Mouse (Mus musculus): ENCODE data around the gene Atl2.

Gene Atl2

DNA sequence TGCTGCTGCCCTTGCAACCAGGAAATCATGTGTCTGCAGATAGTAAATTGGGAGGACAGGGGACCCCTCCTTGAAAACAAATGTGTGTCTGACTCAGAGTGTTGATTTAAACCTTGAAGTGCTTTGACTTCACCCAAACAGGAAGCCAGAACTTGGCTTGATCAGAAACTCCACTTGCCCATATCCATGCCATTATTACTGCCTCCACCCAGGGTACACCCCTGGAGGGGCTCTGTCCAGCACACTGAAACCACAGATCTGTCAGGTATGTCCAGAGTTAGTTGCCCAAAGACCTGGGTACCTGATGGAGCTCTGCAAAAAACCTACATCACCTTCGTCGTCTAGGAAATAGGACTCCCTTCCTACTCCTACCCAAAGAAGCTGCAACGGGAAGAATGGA is 77.0 kb downstream of the Atl2 start:
- DNase-seq (ENCODE audit: low read depth, low spot score) = no peak

- no peak for DNase-seq (ENCODE audit: low read depth, low spot score)
Observed at GRCm38 (mm10) chr17:79817995-79818394, 77.9 kb downstream of the Atl2 start.

DNA sequence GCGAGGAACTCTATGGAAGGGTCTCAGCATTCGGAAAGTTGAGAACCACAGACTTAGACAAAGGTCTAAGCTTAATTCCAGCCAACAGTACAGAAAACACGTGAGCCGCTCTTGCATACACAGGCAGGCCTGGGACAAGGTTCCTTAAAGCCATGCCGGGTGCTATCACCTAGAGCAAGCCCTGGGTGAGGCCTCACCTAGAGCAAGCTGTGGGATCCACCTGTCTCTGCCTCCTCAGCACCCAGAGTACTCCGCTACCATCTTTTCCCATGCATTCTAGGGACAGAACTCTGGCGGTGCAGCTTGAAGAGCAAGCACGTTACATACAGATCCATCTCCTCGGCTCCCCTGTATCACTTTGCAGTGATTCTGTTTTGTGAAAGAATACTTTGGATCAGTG is 78.4 kb downstream of the Atl2 start:
- DNase-seq (ENCODE audit: low read depth, low spot score) = no peak

GRCm38 (mm10) chr17:79816896-79817295 is 79.0 kb downstream of the Atl2 start:
- DNase-seq (ENCODE audit: low read depth, low spot score) = peak; percentile 16

DNA sequence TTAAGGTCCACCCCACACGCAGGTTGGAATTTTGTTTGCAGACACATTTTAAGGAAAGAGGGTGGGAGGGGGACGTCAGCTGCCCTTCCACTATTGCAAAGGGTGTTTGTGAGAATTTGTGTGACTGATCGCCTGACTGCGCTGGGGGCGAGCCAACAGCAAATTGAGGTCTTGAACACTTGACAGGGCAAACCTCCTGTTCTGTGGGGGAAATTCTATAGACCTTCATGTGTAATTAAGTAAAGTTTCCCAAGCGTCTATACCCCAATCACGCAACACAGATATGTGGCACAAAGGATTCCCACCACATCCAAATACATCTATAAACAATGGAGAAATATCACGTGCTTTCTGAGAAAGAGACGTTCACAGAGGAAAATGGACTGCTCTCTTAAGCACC is 85.5 kb downstream of the Atl2 start:
- no peak for DNase-seq (ENCODE audit: low read depth, low spot score)

DNA sequence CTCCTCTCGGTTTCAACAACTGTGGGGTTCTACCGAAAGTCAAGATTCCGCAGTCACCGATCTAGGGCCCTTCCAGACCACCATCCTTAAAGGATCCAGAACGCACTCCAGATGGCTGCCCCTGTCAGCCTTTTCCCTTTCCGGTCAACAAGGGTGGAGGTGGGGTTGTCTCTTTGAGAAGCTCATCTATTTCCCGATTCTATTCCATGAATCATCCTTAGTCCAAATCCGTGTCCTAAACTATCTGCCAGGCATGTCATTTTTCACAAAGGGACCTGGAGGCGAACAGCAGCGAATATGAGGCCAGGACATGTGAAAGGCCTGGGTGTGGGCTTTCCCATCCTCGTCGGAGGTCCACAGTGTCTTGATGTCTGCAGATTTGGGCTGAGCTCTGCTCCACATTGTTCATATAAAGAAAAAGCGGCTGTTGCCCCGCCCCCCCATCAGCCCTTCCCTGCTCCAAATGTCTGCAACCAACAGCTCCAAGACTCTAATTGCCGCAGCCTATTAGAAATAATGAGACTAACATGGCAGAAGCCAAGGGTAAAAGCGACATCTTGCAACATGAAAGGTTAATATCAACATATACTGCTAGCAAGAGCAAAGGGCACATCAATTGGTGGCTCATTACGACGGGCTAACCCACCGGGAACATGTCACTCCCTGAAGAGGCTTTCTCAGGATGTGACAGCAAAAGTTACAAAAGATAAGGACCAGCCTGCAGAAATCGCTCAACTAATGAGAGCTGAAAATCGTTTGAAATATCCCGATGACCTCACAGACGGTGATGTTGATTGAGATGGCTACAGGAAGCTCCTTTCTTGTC is 86.2 kb downstream of the Atl2 start:
- DNase-seq (ENCODE audit: low read depth, low spot score) = no peak

GRCm38 (mm10) chr17:79807237-79807930 is 88.5 kb downstream of the Atl2 start:
- DNase-seq (ENCODE audit: low read depth, low spot score) = no peak

DNA sequence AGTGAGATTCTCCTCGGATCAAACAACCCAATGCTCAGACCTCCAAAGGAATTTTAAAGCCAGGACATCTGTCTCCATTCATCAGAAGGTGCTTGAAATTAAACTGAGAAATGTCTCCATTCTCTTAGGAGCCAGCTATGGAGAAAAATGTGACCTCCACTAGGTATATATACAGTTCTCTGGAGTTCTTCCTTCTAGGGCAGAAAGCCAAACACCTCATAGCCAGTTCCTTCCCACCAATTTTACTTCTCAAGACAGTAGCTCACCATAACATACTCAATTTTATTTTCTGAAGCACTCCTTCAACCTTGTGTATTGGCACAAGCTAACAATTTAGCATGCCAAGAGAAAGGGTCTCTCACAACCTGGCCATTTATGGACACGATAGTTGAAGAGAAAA is 91.2 kb downstream of the Atl2 start:
- DNase-seq (ENCODE audit: low read depth, low spot score) = no peak

DNA sequence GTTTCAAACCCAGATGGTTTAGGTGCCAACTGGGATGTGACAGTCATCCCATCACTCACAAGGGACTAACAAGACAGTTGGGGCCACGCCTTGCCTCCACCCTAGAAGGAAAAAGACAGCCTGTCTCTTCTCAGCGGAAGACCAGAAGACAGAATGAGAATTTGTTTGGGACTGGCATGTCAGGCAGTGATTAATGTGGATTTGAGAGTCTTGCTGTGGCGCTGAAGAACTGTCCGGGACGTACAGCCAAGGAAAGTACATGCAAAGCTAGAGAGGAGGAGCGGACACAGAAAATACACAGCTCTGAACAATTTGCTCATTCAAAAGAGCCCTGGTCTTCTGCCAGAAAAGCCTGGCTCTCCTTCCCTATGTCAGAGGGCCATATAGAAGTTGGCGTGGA is 93.9 kb downstream of the Atl2 start:
- no peak for DNase-seq (ENCODE audit: low read depth, low spot score)

- no peak for DNase-seq (ENCODE audit: low read depth, low spot score)
Observed at GRCm38 (mm10) chr17:79798831-79799230, 97.1 kb downstream of the Atl2 start.

Measured in CD4-positive, CD25-positive, alpha-beta regulatory T cell, adult 2 months (primary cell).